Mouse (Mus musculus) heart, postnatal 0 days (tissue): ENCODE measurements around the gene Rheb. TPM values are rescaled to one million over a fixed set of nuclear protein-coding genes. Genes with fewer than 3 reads are reported as not detected.

Source experiments
- ATAC-seq: fragments of 200-750 bp; cut with Nextera tagmentation; 2 replicates; pipeline ENCODE4 v1.8.0; 2017; ENCODE audit warnings: low read depth, moderate number of reproducible peaks, moderate library complexity; ENCODE audit not compliant: insufficient read depth
- DNase-seq: peaks from one replicate; pipeline ENCODE4 v3.0.0-alpha.2; 2016; ENCODE audit warnings: low spot score
- H3K27ac ChIP-seq: fragments of 300-500 bp; sonication (generic); 2 replicates; pipeline ENCODE4 v1.5.1; 2014; ENCODE audit warnings: low read depth, mild to moderate bottlenecking
- H3K27me3 ChIP-seq: fragments of 300-500 bp; sonication (generic); 2 replicates; pipeline ENCODE4 v1.6.1; 2014; ENCODE audit warnings: low read length, mixed read lengths; ENCODE audit not compliant: control insufficient read depth, insufficient read depth
- H3K36me3 ChIP-seq: fragments of 300-500 bp; sonication (generic); replicated peaks from 2 replicates; pipeline ENCODE4 v1.6.1; 2014; ENCODE audit warnings: low read length, mixed read lengths; ENCODE audit not compliant: control insufficient read depth, insufficient read depth
- H3K4me1 ChIP-seq: fragments of 300-500 bp; sonication (generic); 2 replicates; pipeline ENCODE4 v1.6.1; 2014; ENCODE audit warnings: antibody characterized with exemption; ENCODE audit not compliant: control insufficient read depth, insufficient read depth
- H3K4me2 ChIP-seq: fragments of 300-500 bp; sonication (generic); 2 replicates; pipeline ENCODE4 v1.6.1; 2014; ENCODE audit warnings: low read depth, mild to moderate bottlenecking, low read length, moderate library complexity
- H3K4me3 ChIP-seq: fragments of 300-500 bp; sonication (generic); 2 replicates; pipeline ENCODE4 v1.5.1; 2014; ENCODE audit warnings: low read depth, low read length
- H3K9ac ChIP-seq: fragments of 300-500 bp; sonication (generic); replicated peaks from 2 replicates; pipeline ENCODE4 v1.6.1; 2014; ENCODE audit warnings: low read depth, low read length, mixed read lengths
- H3K9me3 ChIP-seq: fragments of 300-500 bp; sonication (generic); replicated peaks from 2 replicates; pipeline ENCODE4 v1.6.1; 2016; ENCODE audit warnings: low read length; ENCODE audit not compliant: control insufficient read depth
- CTCF ChIP-seq: IDR thresholded peaks from 2 replicates; pipeline ENCODE4 v1.5.1; 2016; ENCODE audit warnings: antibody characterized with exemption, control low read depth, low read depth
- EP300 ChIP-seq: IDR thresholded peaks from 2 replicates; pipeline ENCODE4 v1.6.1; 2016; ENCODE audit warnings: antibody characterized with exemption, low read depth
- WGBS: fragments of 180-500 bp; shearing (Covaris S2); extraction: QIAGEN DNeasy Blood & Tissue Kit; methylation state at CpG from one replicate; pipeline ENCODE4 v1.1.7; 2014; 5-methylcytosine and 5-hydroxymethylcytosine counted together
- polyA plus RNA-seq: library from polyadenylated mRNA; unstranded; fragments of >200 nt; fragmentation: Nextera tagmentation; extraction: Ambion mirVana; gene quantifications from 2 replicates; pipeline ENCODE4 v1.2.1, GENCODE M21; 2015
- total RNA-seq: library from RNA; depleted of rRNA; stranded (reverse); fragments of >200 nt; gene quantifications from 2 replicates; pipeline ENCODE4 v1.2.3, GENCODE M21; 2014; ENCODE audit warnings: low replicate concordance

The Rheb gene
- total and polyA plus RNA-seq, 2 experiments from 2014 or later, result 101 to 250 TPM

DNA sequence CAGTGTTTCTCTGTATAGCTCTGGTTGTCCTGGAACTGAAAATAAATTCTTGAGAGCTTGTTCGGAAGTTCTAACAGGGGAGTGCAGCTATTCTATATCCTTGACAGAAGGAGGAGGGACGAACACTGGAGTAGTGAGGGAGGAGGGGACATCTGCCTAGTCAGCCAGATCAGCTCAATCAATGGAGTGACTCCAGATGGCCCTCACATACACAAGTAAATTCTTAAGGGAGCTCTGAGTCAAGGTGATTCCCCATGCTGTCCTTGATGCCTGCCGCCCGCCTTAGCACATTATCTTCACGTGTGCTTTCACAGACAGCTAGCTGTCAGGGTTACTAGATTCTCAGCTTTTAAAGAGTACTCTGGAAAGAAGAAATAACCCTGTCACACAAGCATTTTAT lies 21.8 kb downstream of the Rheb start:
- peaks cover 23% of the 10 kb centered on the region for H3K4me1 ChIP-seq

DNA sequence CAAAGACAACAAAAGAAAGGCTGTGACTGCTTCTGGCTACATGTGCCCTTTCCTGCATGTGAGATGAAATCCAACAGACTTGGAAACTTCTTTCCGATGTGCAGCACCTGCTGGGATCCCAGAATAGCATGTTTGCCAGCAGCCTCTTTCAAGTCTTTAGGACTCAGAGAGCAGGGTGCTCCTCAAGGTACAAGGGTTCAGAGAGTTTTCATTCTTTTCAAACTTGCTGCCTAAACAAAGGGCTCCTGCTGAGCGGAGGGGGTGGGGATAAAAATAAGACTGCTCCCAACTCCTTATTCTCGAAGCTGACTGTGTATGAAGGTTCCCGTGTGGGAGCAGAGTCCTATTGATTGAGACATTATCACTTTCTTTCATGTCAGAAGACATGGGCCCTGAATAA lies 25.2 kb downstream of the Rheb start:
- no peak for ATAC-seq
- H3K27ac ChIP-seq, result no peak overlapping the region
- no peak overlapping the region for H3K4me3 ChIP-seq
- H3K4me1 ChIP-seq, result peaks cover 6% of the 10 kb centered on the region
- no peak overlapping the region for H3K9ac ChIP-seq
- H3K36me3 ChIP-seq, result peaks cover 49% of the 10 kb centered on the region
- H3K27me3 ChIP-seq, result no peaks in the 10 kb centered on the region
- TF ChIP-seq EP300, result no peak
- no peak for TF ChIP-seq CTCF
- no peak overlapping the region for H3K4me2 ChIP-seq
- DNase-seq, result no peak
- no peaks in the 10 kb centered on the region for H3K9me3 ChIP-seq
- WGBS, result 69% methylated on average over 4 of the region's 4 CpGs

More for the DNA sequence above, 21.8 kb downstream of the Rheb start:
- H3K36me3 ChIP-seq, result peaks cover 16% of the 10 kb centered on the region
- no peak overlapping the region for H3K4me3 ChIP-seq
- WGBS, result 57% methylated on average over 5 of the region's 5 CpGs
- H3K27me3 ChIP-seq, result no peaks in the 10 kb centered on the region
- no peak overlapping the region for H3K4me2 ChIP-seq
- no peak overlapping the region for H3K27ac ChIP-seq
- no peaks in the 10 kb centered on the region for H3K9me3 ChIP-seq
- no peak for DNase-seq
- no peak overlapping the region for H3K9ac ChIP-seq
- no peak for ATAC-seq
- TF ChIP-seq CTCF (no peak), EP300 (no peak)

DNA sequence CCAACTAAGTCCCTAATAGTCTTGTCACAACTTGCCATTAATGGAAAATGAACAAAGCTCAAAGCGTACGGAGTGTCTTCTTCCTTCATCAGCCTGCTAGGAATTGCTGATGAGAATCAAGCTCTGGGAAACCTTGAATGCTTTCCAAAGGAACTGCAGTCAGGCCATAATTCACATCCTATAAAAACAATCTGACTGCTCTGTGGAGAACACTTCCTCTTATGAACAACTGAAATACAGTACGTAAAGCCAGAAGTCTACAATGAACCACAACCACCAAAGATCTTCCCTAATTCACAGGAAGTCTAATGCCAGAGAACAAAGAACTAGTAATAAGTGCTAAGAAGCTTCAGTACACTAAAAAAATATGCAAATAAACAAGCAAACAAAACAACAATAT lies 28.5 kb downstream of the Rheb start:
- H3K9ac ChIP-seq, result no peak overlapping the region
- DNase-seq (no peak), ATAC-seq (no peak)
- H3K27me3 ChIP-seq, result no peaks in the 10 kb centered on the region
- WGBS, result 57% methylated on average over 3 of the region's 3 CpGs
- no peak overlapping the region for H3K4me3 ChIP-seq
- no peaks in the 10 kb centered on the region for H3K9me3 ChIP-seq
- TF ChIP-seq EP300, result no peak
- TF ChIP-seq CTCF, result no peak
- no peak overlapping the region for H3K4me2 ChIP-seq
- H3K36me3 ChIP-seq, result peaks cover 75% of the 10 kb centered on the region
- no peaks in the 10 kb centered on the region; the same call in 1 of the 2 replicates for H3K4me1 ChIP-seq
- H3K27ac ChIP-seq, result no peak overlapping the region

DNA sequence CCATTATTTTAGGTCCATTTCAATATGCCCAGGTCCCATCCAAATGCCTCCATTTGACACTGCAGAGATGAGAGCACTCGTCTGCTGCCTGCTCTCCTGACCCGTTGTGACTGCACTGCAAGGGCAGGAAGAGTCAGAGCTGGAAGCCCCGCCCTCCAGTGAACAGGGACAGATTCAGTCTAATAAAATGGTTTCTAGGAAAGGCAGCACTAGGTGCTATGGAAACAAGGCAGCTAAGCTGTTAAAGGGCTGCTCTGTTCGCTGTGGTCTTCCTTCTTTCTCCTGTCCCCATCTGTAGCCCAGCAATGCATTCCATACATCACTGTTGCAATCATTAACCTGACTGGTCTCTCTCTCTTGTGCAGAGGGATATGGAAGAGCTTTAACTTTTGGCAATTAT lies 29.4 kb downstream of the Rheb start:
- no peak overlapping the region for H3K4me3 ChIP-seq
- H3K9ac ChIP-seq, result no peak overlapping the region
- no peak for DNase-seq
- H3K4me1 ChIP-seq, result no peaks in the 10 kb centered on the region; the same call in 1 of the 2 replicates
- no peaks in the 10 kb centered on the region for H3K27me3 ChIP-seq
- TF ChIP-seq EP300, result no peak
- TF ChIP-seq CTCF, result no peak
- H3K4me2 ChIP-seq, result no peak overlapping the region
- WGBS, result 56% methylated on average over 4 of the region's 4 CpGs
- H3K9me3 ChIP-seq, result no peaks in the 10 kb centered on the region
- H3K36me3 ChIP-seq, result peaks cover 82% of the 10 kb centered on the region
- no peak for ATAC-seq
- H3K27ac ChIP-seq, result no peak overlapping the region

DNA sequence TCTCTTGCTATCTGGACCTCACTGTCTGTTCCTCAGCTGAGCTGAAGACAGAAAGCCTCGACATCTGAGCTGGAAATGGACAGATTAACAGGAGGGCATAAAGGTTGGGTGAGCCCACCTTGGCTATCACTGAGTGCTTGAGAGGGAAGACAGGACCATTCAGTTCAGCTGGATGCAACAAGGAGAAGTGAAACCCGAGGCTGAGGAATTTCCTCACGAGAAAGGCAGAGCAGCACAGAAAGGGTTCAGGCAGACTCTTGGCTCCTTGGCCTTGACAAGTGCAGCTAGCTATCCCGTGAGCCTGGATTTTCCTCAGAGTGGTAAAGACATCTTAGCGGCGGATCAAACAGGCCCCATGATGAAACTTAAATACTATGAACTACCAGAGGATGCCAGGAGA lies 37.2 kb downstream of the Rheb start:
- Histone ChIP-seq H3K4me3 (no peak overlapping the region), H3K36me3 (peaks cover 76% of the 10 kb centered on the region)

DNA sequence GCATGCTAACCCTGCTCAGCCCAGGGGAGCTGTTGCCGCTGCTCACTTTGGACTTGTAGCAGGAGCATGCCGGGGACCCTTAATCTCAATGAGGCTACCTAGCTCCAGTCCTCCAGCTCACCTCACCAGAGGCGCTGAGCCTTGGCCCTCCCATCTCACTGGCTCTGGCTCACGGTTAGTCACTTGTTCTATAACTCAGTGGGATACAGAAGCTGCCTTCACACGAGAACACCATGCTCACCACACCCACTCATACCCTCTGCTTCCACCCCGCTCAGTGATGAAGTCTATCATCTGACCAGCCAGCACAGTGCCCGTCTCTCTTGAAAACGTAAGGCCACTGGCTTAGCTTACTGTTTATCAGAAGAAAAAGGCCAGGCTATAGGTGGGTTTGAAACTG lies 37.8 kb downstream of the Rheb start:
- ATAC-seq (no peak), DNase-seq (no peak)
- Histone ChIP-seq H3K9ac (no peak overlapping the region), H3K9me3 (no peaks in the 10 kb centered on the region), H3K4me3 (no peak overlapping the region), H3K27ac (no peak overlapping the region), H3K36me3 (peaks cover 75% of the 10 kb centered on the region), H3K4me2 (no peak overlapping the region), H3K4me1 (no peaks in the 10 kb centered on the region), H3K27me3 (no peaks in the 10 kb centered on the region)
- WGBS, result 83% methylated on average over 8 of the region's 8 CpGs
- TF ChIP-seq CTCF (no peak), EP300 (no peak)

More for the DNA sequence above, 37.2 kb downstream of the Rheb start:
- H3K27me3 ChIP-seq, result no peaks in the 10 kb centered on the region
- 78% methylated on average over 6 of the region's 6 CpGs for WGBS
- no peak overlapping the region for H3K27ac ChIP-seq
- H3K9ac ChIP-seq, result no peak overlapping the region
- no peak overlapping the region for H3K4me2 ChIP-seq
- ATAC-seq (no peak), DNase-seq (no peak)
- H3K9me3 ChIP-seq, result no peaks in the 10 kb centered on the region
- H3K4me1 ChIP-seq, result no peaks in the 10 kb centered on the region
- TF ChIP-seq EP300, result no peak
- no peak for TF ChIP-seq CTCF
